Mouse (Mus musculus) lung, embryonic 14.5 days (tissue): Measurements from ENCODE around the gene Gm5592. TPM values are rescaled to one million over a fixed set of nuclear protein-coding genes. Genes with fewer than 3 reads are reported as not detected.
"Not testable (repeated sequence)": the region's sequence is repeated elsewhere in the genome, so short reads cannot be mapped to it uniquely, and the experiment has no call there.

ENCODE experiments used
- ATAC-seq: fragments of 200-750 bp; cut with Nextera tagmentation; 2 replicates; pipeline ENCODE4 v1.8.0; 2017; ENCODE audit warnings: mild to moderate bottlenecking, moderate TSS enrichment, moderate library complexity; ENCODE audit not compliant: insufficient read depth
- DNase-seq: peaks from one replicate; pipeline ENCODE4 v3.0.0-alpha.2; 2015
- H3K27ac ChIP-seq: fragments of 300-500 bp; sonication (generic); 2 replicates; pipeline ENCODE4 v1.5.1; 2014; ENCODE audit warnings: low read depth, mild to moderate bottlenecking, moderate library complexity
- H3K27me3 ChIP-seq: fragments of 300-500 bp; sonication (generic); 2 replicates; pipeline ENCODE4 v1.6.1; 2014; ENCODE audit warnings: low read length, control low read depth; ENCODE audit not compliant: insufficient read depth
- H3K36me3 ChIP-seq: fragments of 300-500 bp; sonication (generic); 2 replicates; pipeline ENCODE4 v1.6.1; 2014; ENCODE audit warnings: control low read depth; ENCODE audit not compliant: insufficient read depth
- H3K4me1 ChIP-seq: fragments of 300-500 bp; sonication (generic); 2 replicates; pipeline ENCODE4 v1.6.1; 2014; ENCODE audit warnings: antibody characterized with exemption, control low read depth; ENCODE audit not compliant: insufficient read depth
- H3K4me2 ChIP-seq: fragments of 300-500 bp; sonication (generic); 2 replicates; pipeline ENCODE4 v1.6.1; 2014; ENCODE audit warnings: mild to moderate bottlenecking
- H3K4me3 ChIP-seq: fragments of 300-500 bp; sonication (generic); 2 replicates; pipeline ENCODE4 v1.5.1; 2014; ENCODE audit warnings: low read depth, low read length
- H3K9ac ChIP-seq: fragments of 300-500 bp; sonication (generic); 2 replicates; pipeline ENCODE4 v1.6.1; 2014
- H3K9me3 ChIP-seq: fragments of 300-500 bp; sonication (generic); 2 replicates; pipeline ENCODE4 v1.6.1; 2016; ENCODE audit warnings: low read depth, low read length, control low read depth
- CTCF ChIP-seq: IDR thresholded peaks from 2 replicates; pipeline ENCODE4 v1.5.1; 2016; ENCODE audit warnings: antibody characterized with exemption, low read depth
- WGBS: fragments of 180-500 bp; shearing (Covaris S2); extraction: QIAGEN DNeasy Blood & Tissue Kit; methylation state at CpG from one replicate; pipeline ENCODE4 v1.1.7; 2014; 5-methylcytosine and 5-hydroxymethylcytosine counted together
- polyA plus RNA-seq: library from polyadenylated mRNA; unstranded; fragments of >200 nt; fragmentation: Nextera tagmentation; extraction: Ambion mirVana; gene quantifications from 2 replicates; pipeline ENCODE4 v1.2.1, GENCODE M21; 2014

The Gm5592 gene
- not detected in 2 replicates for polyA plus RNA-seq

- H3K4me3 ChIP-seq, DNase-seq, ATAC-seq, H3K9ac ChIP-seq, H3K36me3 ChIP-seq, H3K27me3 ChIP-seq, H3K9me3 ChIP-seq, H3K27ac ChIP-seq, H3K4me2 ChIP-seq, H3K4me1 ChIP-seq: not testable (repeated sequence)
- WGBS, result 85% methylated on average over 4 of the region's 4 CpGs
These were observed at the start of gene Gm5592 for GRCm38 (mm10) chr7:41153541-41153940. TSS of gene Gm5592 (plus strand) at chr7:41153841.

GRCm38 (mm10) chr7:41155806-41156205, 2.2 kb downstream of the Gm5592 start:
- not testable (repeated sequence) for ATAC-seq, H3K4me1 ChIP-seq, H3K4me3 ChIP-seq, H3K36me3 ChIP-seq, H3K27ac ChIP-seq, DNase-seq, H3K9ac ChIP-seq, H3K9me3 ChIP-seq, H3K27me3 ChIP-seq, H3K4me2 ChIP-seq
- 94% methylated on average over 2 of the region's 2 CpGs for WGBS

GRCm38 (mm10) chr7:41157879-41158278, 4.2 kb downstream of the Gm5592 start:
- not testable (repeated sequence) for H3K9me3 ChIP-seq, H3K9ac ChIP-seq, H3K27ac ChIP-seq, ATAC-seq, H3K4me1 ChIP-seq, DNase-seq, H3K4me3 ChIP-seq, H3K27me3 ChIP-seq, H3K4me2 ChIP-seq, H3K36me3 ChIP-seq
- no CpG with 5 or more reads among the region's 1 CpGs for WGBS

GRCm38 (mm10) chr7:41158562-41158961, 4.9 kb downstream of the Gm5592 start:
- not testable (repeated sequence) for H3K27me3 ChIP-seq
- 54% methylated on average over 2 of the region's 2 CpGs for WGBS

DNA sequence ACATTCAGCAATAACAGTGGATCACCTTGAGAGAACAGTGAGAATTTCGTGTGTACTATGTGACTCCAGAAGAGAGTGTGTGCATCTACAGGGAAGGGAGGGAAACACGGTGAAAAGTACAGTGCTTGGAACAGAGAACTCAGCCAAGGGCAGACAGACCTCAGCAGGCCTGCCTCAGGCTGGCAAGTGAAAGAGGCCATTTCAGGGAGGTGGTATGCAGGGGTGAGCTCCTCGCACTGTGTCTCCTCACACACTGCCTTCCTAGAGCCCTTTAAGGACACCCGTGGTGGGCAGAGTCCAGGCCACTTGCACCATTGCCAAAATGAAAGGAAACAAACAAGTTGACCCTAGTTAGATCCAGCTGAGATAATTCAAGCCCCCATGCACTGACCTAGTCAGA, 40.0 kb downstream of the Gm5592 start:
- no peak overlapping the region for H3K27ac ChIP-seq
- no peaks in the 10 kb centered on the region for H3K4me1 ChIP-seq
- no peak for TF ChIP-seq CTCF
- H3K4me3 ChIP-seq, result no peak overlapping the region
- 65% methylated on average over 4 of the region's 4 CpGs for WGBS
- no peak overlapping the region for H3K9ac ChIP-seq
- no peaks in the 10 kb centered on the region for H3K9me3 ChIP-seq
- H3K4me2 ChIP-seq, result no peak overlapping the region
- no peak for ATAC-seq
- no peak for DNase-seq
- no peaks in the 10 kb centered on the region for H3K27me3 ChIP-seq
- no peaks in the 10 kb centered on the region for H3K36me3 ChIP-seq

More at GRCm38 (mm10) chr7:41158562-41158961, 4.9 kb downstream of the Gm5592 start:
- H3K27ac ChIP-seq, H3K36me3 ChIP-seq, DNase-seq, H3K4me2 ChIP-seq, H3K4me3 ChIP-seq, H3K9ac ChIP-seq, H3K4me1 ChIP-seq, ATAC-seq, H3K9me3 ChIP-seq: not testable (repeated sequence)

Other genes with a start within 250 kb of the Gm5592 start
- not detected in 2 replicates for gene 4930433I11Rik, start 166.3 kb upstream of the Gm5592 start, polyA plus RNA-seq
- gene Gm4884, start 121.1 kb upstream of the Gm5592 start, polyA plus RNA-seq, result not detected in 2 replicates
- 11.0 and 11.1 TPM in 2 replicates for gene AI987944, start 239.5 kb downstream of the Gm5592 start, polyA plus RNA-seq